Mouse (Mus musculus): Measurements from ENCODE around the gene Gnai2.
"Not testable (repeated sequence)": the region's sequence is repeated elsewhere in the genome, so short reads cannot be mapped to it uniquely, and the experiment has no call there.

The Gnai2 gene

GRCm38 (mm10) chr9:107570845-107571244 lies 64.3 kb downstream of the Gnai2 start:
- intact Hi-C loops (cut with DNase I): no loop called here

DNA sequence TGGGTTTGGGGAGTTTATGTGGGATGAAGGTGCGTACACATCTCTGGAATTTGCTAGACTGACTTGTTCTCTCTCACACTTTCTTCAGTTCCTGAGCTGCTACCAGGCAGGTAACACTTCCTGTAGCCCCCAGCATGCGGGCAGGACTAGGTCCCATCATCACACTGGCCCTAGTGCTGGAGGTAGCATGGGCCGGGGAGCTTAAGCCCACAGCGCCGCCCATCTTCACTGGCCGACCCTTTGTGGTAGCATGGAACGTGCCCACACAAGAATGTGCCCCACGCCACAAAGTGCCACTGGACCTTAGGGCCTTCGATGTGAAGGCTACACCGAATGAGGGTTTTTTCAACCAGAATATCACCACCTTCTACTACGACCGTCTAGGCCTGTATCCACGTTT lies 65.2 kb downstream of the Gnai2 start:
- intact Hi-C loops (cut with DNase I): no loop called here

DNA sequence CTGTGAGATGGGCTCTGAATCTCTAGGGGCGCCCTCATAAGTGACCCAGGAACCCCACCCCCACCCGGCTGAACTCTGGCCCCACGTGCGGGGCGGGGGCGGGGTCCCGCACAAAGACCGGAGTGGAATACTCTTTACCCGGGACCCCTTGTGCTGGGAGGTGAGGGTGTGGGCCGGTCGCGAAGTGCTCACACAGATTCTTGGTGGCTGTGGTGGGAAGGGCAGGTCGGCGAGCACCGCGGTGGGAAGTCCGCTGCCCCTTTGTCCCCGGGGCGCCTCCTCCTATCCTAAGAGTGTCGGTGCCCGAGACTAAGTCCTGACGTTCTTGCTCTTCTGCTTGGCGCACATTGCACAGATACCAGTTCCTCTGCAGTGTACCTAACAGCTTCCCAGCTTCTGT lies 65.9 kb downstream of the Gnai2 start:
- intact Hi-C loops (cut with DNase I): no loop called here

GRCm38 (mm10) chr9:107568331-107569261 lies 66.6 kb downstream of the Gnai2 start:
- intact Hi-C loops (cut with DNase I): no loop called here

DNA sequence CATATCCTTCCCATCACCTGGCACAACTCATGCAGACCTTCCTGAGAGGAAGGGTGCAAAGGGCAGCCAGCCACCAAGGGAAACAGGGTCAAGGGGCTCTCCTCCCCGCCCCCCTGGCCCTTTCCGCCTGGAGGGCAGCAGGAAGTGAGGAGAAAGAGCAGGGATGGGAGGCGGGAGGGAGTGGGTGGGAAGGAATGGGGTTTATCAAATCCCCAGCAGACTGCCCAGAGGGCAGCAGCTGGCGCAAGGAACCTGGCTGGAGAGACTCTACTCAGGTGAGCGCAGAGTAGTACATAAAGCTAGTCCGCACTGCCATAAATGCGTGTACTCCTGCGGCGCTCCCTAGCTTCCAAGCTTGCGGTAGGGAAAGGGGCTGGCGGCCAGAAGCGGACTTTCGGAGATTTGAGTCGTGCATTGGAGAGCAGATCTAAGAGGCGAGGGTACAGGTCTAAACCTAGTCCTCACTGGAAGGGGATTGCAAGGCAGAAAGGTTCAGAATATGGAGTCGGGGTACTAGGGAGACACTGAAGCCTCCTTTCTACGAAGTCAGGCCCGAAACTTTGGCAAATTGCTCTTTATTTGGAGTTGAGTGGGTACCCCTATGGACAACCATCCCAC lies 67.4 kb downstream of the Gnai2 start, which contains the start of gene Hyal2:
Gene Hyal2 (plus strand): TSS at position 244 of the 618 bp plus-strand sequence.
- intact Hi-C loops (cut with DNase I): no loop called here

GRCm38 (mm10) chr9:107566855-107567254 lies 68.3 kb downstream of the Gnai2 start:
- intact Hi-C loops (cut with DNase I): no loop called here

GRCm38 (mm10) chr9:107566041-107566709 lies 69.0 kb downstream of the Gnai2 start:
- intact Hi-C loops (cut with DNase I): no loop called here

GRCm38 (mm10) chr9:107565556-107565955 lies 69.6 kb downstream of the Gnai2 start:
- intact Hi-C loops (cut with DNase I): not testable (repeated sequence)

Measured in adrenal gland (tissue).